Mouse (Mus musculus): ENCODE data around the gene Rhox2b. TPM values are rescaled to one million over a fixed set of nuclear protein-coding genes. Genes with fewer than 3 reads are reported as not detected.

Gene Rhox2b
- not detected in 2 replicates for polyA plus RNA-seq (2012; rRNA removed; ENCODE audit: low replicate concordance)

DNA sequence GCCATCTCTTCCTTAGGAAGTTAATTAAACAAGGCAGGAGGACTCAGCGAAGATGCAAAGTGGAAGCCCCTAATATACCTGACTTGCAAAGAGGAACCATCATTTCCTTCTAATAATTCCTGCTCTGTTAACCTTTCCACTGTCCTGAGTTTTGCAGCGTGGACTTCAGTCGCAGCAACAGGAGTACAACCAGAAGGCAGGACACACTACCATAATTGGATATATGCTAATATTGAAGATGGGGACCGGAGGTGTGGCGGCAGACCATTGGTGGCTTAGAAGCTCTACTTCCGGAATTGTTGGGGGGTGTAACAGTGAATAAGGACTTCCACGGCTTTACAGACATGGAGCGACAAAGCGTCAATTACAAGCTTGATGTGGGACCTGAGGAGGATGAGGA lies at the start of gene Rhox2b:
Gene Rhox2b, plus strand, starts transcription at position 301 of the 400 bp plus-strand sequence.

DNA sequence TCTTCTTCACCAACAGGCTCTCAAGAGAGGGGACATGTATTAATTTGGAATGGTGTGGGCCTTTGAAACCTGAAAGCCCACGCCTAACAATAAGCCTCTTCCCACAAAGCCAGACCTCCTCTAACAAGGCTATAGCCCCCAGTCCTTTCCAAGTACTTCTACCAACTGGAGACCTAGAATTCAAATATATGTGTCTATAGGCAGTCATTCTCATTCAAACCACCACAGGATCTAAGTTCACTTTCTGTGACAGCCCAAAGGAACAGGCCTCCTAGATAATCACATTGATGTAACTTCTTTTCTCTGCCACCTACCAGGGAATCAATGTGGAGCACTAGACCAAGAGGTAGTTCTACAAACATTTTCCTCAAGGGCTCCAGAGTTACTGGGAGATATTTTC lies 32.1 kb upstream of the Rhox2b start, which contains the start of gene Rhox3a2:
Gene Rhox3a2, plus strand, starts transcription at position 301 of the 400 bp plus-strand sequence.

DNA sequence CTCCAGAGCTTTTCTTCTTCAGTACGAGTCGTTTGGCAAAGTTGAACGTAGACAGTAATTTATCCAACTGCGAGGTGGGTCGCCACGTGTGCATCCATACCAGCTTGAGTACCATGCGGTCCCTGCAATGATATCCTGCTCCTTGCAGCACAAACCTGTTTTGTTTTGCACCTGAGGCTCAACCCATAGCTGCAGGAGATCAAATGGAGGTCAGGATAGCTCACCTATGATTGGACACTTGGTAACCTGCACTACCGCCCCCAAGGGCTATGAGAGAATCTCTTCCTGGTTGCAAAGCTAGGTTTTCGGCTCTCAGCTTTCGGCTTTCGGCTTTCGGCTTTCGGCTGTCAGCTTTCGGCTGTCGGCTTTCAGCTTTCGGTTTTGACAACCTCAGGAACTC lies 21.3 kb upstream of the Rhox2b start, which contains the start of gene Rhox4a2:
Gene Rhox4a2, plus strand, starts transcription at position 301 of the 400 bp plus-strand sequence.

DNA sequence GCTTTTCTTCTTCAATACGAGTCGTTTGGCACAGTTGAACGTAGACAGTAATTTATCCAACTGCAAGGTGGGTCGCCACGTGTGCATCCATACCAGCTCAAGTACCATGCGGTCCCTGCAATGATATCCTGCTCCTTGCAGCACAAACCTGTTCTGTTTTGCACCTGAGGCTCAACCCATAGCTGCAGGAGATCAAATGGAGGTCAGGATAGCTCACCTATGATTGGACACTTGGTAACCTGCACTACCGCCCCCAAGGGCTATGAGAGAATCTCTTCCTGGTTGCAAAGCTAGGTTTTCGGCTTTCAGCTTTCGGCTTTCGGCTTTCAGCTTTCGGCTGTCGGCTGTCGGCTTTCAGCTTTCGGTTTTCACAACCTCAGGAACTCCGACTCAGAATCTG lies 20.3 kb downstream of the Rhox2b start, which contains the start of gene Rhox4b:
Gene Rhox4b, plus strand, starts transcription at position 301 of the 400 bp plus-strand sequence.

DNA sequence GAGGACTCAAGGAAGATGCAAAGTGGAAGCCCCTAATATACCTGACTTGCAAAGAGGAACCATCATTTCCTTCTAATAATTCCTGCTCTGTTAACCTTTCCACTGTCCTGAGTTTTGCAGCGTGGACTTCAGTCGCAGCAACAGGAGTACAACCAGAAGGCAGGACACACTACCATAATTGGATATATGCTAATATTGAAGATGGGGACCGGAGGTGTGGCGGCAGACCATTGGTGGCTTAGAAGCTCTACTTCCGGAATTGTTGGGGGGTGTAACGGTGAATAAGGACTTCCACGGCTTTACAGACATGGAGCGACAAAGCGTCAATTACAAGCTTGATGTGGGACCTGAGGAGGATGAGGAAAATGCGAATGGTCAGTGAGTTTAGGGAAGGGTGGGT lies 41.5 kb downstream of the Rhox2b start, which contains the start of gene Rhox2c:
Gene Rhox2c, plus strand, starts transcription at position 301 of the 400 bp plus-strand sequence.

DNA sequence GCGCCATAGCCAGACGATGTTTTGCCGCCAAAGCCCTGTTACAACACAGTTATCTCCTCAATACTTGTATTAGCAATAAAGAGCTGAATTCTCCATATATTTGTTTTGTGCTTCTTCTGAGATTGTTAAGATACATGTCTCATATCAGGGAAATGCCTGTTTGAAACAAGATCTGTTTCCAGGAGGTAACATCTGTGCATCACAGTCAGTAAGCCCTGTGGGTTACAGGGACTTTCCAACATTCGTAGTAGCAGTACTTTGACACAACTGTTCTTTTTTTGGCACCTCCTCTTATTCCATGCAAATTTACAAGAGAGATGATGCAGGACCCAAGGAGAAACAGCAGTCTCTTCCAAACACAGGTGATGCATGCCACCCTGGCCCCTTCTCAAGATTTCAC lies 46.4 kb downstream of the Rhox2b start, which contains the start of gene Rhox3c:
Gene Rhox3c, plus strand, starts transcription at position 301 of the 400 bp plus-strand sequence.

Other genes with a start within 250 kb of the Rhox2b start
- not detected in 2 replicates for gene Akap14, start 243.2 kb upstream of the Rhox2b start, polyA plus RNA-seq (2012; rRNA removed; ENCODE audit: low replicate concordance)
- gene Ndufa1, start 220.9 kb upstream of the Rhox2b start, polyA plus RNA-seq (2012; rRNA removed; ENCODE audit: low replicate concordance), result 177 and 403 TPM in 2 replicates
- gene Rnf113a1, start 220.8 kb upstream of the Rhox2b start, polyA plus RNA-seq (2012; rRNA removed; ENCODE audit: low replicate concordance), result 1.2 and 2.6 TPM in 2 replicates
- not detected in 2 replicates for gene Gm9, start 201.0 kb upstream of the Rhox2b start, polyA plus RNA-seq (2012; rRNA removed; ENCODE audit: low replicate concordance)
- gene Rhox1, start 189.8 kb upstream of the Rhox2b start, polyA plus RNA-seq (2012; rRNA removed; ENCODE audit: low replicate concordance), result not detected in 2 replicates
- gene Rhox2a, start 167.1 kb upstream of the Rhox2b start, polyA plus RNA-seq (2012; rRNA removed; ENCODE audit: low replicate concordance), result not detected in 2 replicates
- gene Rhox3a, start 162.1 kb upstream of the Rhox2b start, polyA plus RNA-seq (2012; rRNA removed; ENCODE audit: low replicate concordance), result not detected in 2 replicates
- not detected in 2 replicates for gene Rhox4a, start 146.7 kb upstream of the Rhox2b start, polyA plus RNA-seq (2012; rRNA removed; ENCODE audit: low replicate concordance)
- not detected in 2 replicates for gene Rhox3a2, start 32.0 kb upstream of the Rhox2b start, polyA plus RNA-seq (2012; rRNA removed; ENCODE audit: low replicate concordance)
- gene Rhox4a2, start 21.2 kb upstream of the Rhox2b start, polyA plus RNA-seq (2012; rRNA removed; ENCODE audit: low replicate concordance), result not detected in 2 replicates
- not detected in 2 replicates for gene Rhox4b, start 20.4 kb downstream of the Rhox2b start, polyA plus RNA-seq (2012; rRNA removed; ENCODE audit: low replicate concordance)
- gene Rhox2c, start 41.6 kb downstream of the Rhox2b start, polyA plus RNA-seq (2012; rRNA removed; ENCODE audit: low replicate concordance), result not detected in 2 replicates
- not detected in 2 replicates for gene Rhox3c, start 46.5 kb downstream of the Rhox2b start, polyA plus RNA-seq (2012; rRNA removed; ENCODE audit: low replicate concordance)
- gene Rhox4c, start 68.3 kb downstream of the Rhox2b start, polyA plus RNA-seq (2012; rRNA removed; ENCODE audit: low replicate concordance), result not detected in 2 replicates
- not detected in 2 replicates for gene Rhox2d, start 81.4 kb downstream of the Rhox2b start, polyA plus RNA-seq (2012; rRNA removed; ENCODE audit: low replicate concordance)
- not detected in 2 replicates for gene Rhox4d, start 102.3 kb downstream of the Rhox2b start, polyA plus RNA-seq (2012; rRNA removed; ENCODE audit: low replicate concordance)
- not detected in 2 replicates for gene Rhox2e, start 118.4 kb downstream of the Rhox2b start, polyA plus RNA-seq (2012; rRNA removed; ENCODE audit: low replicate concordance)
- gene Rhox3e, start 130.0 kb downstream of the Rhox2b start, polyA plus RNA-seq (2012; rRNA removed; ENCODE audit: low replicate concordance), result not detected in 2 replicates
- gene Rhox4e, start 145.3 kb downstream of the Rhox2b start, polyA plus RNA-seq (2012; rRNA removed; ENCODE audit: low replicate concordance), result not detected in 2 replicates
- gene Rhox2f, start 159.3 kb downstream of the Rhox2b start, polyA plus RNA-seq (2012; rRNA removed; ENCODE audit: low replicate concordance), result not detected in 2 replicates
- not detected in 2 replicates for gene Rhox3f, start 168.9 kb downstream of the Rhox2b start, polyA plus RNA-seq (2012; rRNA removed; ENCODE audit: low replicate concordance)
- not detected in 2 replicates for gene Rhox4f, start 195.6 kb downstream of the Rhox2b start, polyA plus RNA-seq (2012; rRNA removed; ENCODE audit: low replicate concordance)
- not detected in 2 replicates for gene Rhox3g, start 216.5 kb downstream of the Rhox2b start, polyA plus RNA-seq (2012; rRNA removed; ENCODE audit: low replicate concordance)
- gene Rhox2g, start 231.4 kb downstream of the Rhox2b start, polyA plus RNA-seq (2012; rRNA removed; ENCODE audit: low replicate concordance), result not detected in 2 replicates
- not detected in 2 replicates for gene Rhox4g, start 239.3 kb downstream of the Rhox2b start, polyA plus RNA-seq (2012; rRNA removed; ENCODE audit: low replicate concordance)